Mouse (Mus musculus) kidney, postnatal 25 days (tissue): ENCODE results near the gene Wdr31.

ENCODE experiments used
- DNase-seq, 2 experiments: peaks; one replicate each; pipeline ENCODE4 v3.0.0; 2021; ENCODE audit warnings: mixed read lengths in 2 of 2

Wdr31 gene

DNA sequence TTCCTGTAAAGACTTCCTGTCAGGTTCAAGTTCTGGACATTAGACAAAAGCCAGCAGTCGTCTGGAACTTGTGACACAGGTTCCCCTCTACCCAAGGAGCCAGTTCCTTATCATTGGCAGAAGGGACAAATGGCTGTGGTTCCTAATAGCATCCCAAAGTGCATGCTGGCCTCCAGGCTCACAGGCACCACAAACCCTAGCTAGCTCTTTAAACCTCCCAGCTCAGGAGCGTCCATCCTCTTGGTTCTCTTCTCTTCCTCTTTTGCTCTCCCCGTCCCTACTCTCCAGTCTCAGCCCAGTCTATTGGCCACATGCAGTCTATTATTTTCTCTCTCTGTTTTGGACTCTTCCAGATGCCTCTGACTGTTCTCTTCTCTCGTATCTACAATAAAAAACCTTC is 30.9 kb downstream of the Wdr31 start:
- DNase-seq = no peak

DNA sequence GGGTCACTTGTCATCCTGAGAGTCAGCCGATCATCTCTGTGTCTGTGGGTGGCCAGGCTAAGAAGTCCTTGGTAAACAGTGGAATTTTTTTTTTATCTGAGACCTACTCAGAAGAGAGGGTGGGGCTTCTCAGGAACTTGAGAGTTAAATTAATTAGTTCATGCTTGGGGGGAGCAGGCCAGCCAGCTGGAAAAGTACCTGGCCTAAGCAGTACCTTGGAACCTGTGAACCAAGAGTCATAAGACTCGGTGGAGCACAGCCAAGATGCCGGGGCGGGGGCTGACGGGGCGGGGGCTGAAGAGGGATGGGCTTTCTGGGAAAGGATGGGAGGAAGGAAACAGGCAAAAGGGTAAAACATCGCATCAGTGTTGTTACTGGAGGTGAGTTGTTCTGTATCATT is 32.8 kb downstream of the Wdr31 start:
- DNase-seq = peak; percentile 85 to 92

DNA sequence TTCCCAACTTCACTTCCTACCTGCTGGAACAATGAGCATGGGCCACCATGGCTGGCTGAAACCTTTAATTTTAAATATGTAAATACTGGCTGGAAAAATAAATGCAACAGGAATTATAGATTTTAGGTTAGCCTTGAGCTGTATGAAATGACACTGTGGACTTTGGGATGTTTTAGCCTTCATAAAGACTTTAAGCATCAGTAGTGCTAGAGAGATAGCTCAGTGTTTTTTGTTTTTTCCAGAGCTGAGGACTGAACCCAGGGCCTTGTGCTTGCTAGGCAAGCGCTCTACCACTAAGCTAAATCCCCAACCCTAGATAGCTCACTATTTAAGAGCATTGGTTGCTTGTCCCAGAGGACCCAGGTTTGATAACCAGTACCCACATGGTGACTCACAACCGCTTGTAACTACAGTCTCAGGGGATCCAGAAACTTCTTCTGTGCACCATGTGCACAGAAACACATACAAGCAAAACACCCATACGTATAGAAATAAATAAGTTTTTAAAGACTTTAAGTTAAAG is 33.4 kb downstream of the Wdr31 start:
- no peak for DNase-seq

DNA sequence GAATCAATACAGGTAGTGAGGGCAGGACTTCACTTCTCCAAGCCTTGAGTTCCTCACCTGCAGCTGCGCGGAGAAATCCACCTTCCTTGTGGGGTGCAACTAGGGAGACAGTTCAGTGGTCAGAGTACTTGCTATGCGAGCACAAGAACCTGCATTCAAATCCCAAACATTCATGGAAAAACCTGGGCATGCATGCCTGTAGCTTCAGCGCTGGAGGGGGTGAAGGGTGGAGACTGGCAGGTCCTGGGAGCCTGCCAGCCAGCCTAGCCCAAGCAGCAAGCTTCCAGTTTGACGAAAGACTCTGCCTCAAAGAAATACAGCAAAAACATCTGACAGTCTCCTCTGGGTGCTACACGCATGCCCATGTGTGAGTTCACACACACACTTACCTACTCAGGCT is 35.6 kb downstream of the Wdr31 start, which contains the start of gene Rnf183:
Rnf183 (minus strand) TSS at position 172 of the 400 bp plus-strand sequence.
- DNase-seq = peak; percentile 70 to 84

DNA sequence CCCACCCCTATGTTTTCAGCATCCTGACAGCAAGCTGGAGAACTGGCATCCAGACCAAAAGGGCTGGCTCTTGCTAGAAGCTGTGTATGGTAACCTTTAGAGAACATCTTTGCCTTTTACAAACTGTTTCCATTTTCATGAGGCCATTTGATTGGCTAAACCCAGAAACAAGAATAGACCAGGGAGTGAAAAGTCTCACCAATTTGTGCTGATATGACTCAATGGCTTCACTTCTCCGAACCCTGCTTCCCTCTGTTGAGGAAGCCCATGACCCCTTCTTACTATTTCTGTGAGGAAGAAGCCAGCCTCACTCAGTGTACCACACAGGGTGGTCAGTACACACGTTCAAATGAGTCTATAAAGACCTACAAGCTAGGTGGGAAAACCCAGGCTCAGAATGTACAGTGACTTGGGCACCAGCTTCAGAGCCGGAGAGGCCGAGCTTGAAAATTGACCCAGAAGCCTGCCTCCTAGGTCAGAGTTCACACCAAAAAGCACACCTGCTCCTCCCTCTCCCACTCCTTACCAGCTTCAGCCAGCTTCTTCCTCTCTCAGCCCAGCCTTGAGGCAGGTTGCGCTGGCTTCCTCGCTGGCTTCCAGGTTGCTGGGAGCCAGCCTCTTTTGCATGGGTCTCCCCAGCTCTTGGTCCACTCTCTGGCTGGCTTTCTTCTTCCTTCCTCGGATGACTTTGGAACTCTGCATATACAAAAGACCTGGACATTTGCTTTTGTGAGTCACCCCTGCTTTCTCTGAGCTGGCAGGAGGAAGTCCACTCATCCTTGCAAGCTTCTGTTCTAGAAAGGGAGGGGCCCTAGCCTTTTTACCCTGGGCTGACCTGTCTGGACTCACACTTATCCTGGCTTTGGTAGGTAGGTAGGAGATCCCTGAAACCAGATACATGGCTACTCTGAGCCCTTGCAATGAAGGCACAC is 36.5 kb downstream of the Wdr31 start:
- peak; percentile 60 to 74 for DNase-seq

DNA sequence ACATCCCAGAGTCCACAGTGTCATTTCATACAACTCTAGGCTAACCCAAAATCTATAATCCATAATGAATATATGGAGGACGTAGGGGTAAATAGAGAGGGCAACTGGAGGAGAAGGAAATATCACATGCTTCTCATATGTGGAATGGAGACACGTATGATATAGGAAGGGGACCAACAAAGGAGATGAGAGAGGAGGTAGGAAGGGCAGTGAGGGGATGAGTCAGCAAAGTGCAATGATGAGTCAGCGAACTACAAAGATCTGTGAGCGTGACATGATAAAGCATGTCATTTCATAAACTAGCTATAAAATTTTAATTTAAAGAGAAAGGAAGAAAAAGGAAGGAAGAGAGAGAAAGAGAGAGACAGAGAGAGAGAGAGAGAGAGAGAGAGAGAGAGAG is 39.2 kb downstream of the Wdr31 start:
- no peak for DNase-seq

DNA sequence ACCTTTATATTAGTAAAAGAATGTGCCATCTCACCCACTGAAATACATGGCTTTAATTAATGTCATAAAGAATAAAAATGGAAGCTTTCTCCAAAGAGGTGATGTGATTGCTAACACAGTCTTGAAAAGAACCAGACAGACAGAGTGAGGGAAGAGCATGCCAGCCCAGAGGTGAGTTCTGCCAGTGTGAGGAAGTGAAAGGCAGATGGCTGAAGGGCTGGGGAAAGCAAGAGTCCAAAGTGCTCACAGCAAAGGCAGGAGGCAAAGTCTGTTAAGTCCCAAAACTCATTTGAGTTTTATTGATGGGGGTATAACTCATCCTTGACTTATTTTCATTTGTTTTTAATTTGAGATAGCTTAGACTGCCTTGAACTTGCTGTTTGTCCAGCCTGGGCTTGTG is 40.0 kb downstream of the Wdr31 start:
- peak in 1 of 2 experiments; percentile 45 for DNase-seq

DNA sequence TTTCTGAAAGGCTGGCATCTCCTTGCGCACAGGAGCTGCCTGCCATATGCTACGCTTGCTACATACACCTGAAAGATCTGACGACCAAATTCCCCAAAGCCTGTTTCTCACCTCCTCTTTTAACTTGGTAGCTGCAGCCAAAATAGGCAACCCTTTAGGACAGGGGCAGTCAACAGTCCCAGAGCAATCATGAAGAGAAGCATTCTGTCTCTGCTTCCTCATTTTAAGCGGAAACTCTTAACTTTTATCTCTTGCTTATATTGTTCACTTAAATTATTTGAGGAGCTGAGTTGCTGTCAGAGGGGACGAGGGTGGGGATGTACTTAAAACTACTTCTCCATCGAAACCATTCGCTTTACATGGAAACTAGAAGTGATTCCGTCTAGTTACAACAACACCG is 41.1 kb downstream of the Wdr31 start:
- no peak for DNase-seq

DNA sequence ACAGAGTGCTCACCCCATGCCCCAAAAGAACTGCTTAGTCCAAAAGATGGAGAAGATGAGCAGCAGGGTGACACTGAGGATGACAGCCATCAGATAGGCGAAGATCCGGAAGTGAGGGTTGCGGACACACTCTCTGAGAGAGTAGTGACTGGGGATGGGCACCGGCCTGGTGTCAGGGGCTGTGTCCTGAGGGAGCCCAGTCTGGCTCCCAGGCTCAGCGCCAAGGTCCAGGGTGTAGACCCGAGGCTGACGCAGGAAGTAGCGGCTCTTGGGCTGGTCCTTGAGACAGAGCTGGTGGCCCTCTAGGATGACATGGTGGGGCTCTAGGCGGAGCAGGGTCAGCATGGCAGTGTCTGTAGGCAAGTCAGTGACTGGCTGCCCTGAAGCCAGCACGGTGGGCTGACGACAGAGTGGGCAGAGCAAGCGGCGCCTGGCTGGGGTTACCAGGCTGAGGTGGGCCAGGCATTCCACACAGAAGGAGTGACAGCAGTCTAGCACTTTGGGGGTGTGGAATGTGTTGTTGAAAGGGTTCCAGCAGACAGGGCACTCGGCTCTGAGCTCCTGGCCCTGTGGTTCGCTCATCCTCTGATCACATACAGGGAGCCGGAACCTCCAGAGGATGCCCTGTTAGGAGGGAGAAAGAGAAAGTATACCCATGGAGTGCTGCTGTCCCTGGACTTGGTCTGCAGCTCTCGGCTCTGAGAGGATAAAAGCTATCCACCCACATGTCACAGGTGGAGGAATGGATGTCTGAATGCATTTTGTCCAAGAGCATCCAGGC is 42.5 kb downstream of the Wdr31 start:
- DNase-seq = no peak

DNA sequence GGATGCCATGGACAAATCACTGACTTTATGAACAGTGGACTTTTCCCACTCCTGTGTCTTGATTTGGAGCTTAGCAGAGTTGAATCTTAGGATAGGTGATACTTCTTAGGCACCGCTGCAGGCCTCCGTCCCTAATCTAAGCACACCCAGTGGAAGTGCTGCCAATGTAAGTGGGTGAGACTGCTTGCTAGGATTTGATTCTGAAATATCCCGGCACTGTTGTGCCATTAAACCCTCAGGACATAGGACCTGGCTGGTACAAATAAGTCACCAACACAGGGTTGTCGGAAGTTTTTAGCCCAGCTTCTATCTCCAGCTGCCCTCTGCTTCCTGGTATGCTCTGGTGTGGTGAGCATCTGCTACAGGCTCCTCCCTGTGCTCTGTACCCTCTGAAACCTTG is 44.8 kb downstream of the Wdr31 start:
- no peak for DNase-seq

DNA sequence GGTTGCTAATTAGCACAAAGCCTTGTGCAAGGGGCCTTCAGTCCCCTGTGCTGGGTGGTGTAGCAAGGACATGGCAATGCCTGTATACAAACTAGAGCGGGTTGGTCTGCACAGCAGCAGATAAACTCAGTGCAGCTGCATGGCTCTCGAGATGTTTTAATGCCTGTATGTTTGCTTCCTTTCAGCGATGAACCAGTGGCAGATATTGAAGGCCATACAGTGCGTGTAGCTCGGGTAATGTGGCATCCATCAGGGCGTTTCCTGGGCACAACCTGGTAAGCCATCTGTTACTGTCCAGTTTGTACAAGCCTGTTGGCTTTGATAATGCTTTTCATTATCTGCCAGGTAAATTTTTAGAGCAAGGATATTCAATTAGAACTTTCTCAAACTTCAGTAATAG is 51.6 kb downstream of the Wdr31 start:
- no peak for DNase-seq

DNA sequence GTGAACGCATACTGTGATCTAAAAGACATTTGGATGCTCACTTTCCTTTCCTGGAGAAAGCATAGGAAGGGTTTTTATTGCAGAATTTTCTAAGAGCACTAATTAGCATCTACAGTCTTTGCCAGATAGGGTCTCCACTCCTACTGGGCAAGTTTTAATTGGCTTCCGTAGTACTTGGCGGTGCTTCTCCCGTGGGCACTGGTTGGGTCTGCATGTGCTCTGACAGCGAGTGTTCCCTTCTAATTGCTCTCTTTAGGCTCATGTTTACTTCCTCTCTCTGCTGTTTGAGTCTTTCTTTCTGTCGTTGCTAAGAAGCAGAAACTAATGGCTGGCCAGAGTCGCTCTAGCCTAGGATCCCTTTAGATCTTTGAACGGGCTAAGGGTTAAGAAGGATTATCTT is 52.2 kb downstream of the Wdr31 start:
- DNase-seq = no peak

DNA sequence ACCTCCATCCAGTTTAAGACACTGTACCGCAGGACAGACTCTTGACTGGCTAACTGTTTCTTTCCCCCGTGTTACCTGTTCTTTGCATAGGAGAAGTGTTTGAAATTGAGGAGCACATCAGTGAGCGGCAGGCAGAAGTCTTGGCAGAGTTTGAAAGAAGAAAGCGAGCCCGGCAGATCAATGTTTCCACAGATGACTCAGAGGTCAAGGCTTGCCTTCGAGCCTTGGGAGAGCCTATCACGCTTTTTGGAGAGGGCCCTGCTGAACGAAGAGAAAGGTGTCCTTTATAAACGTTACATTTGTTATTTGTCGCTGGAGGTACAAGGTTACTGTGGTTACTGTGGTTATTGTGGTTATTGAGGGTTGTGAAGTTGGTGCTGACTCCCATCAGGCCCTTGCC is 59.1 kb downstream of the Wdr31 start:
- no peak for DNase-seq

DNA sequence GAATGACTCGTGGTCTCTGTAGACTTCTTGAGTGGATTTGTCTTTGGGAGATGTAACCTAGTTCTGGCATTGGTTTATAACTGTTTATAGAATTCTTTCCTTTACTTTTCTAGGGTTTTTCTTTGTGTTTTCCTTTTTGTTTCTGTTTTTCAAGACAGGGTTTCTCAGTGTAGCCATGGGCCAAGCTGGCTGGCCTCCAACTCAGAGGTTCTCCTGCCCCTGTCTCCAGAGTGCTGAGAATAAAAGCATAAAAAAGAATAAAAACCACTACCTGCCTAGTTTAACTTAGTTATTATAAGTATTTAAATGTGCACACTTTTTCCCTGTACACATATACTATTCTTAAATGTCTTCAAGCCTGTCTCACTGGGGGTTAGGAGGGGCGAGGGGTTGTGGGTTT is 60.4 kb downstream of the Wdr31 start:
- DNase-seq = no peak

DNA sequence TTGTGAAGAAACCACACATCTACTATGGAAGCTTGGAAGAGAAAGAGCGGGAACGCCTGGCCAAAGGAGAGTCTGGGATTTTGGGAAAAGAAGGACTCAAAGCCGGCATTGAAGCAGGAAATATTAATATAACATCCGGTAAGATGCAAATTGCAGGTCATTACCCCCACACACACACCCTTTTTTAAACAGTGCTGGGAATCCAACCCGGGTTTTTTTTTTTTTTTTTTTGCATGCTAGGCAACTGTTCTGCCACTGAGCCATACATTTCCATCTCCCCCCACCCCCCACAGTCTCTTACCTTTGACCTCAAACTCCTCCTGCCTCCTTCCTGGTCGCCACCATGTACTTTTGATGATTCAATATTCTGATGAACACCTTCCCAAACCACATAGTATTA is 61.1 kb downstream of the Wdr31 start:
- no peak for DNase-seq

DNA sequence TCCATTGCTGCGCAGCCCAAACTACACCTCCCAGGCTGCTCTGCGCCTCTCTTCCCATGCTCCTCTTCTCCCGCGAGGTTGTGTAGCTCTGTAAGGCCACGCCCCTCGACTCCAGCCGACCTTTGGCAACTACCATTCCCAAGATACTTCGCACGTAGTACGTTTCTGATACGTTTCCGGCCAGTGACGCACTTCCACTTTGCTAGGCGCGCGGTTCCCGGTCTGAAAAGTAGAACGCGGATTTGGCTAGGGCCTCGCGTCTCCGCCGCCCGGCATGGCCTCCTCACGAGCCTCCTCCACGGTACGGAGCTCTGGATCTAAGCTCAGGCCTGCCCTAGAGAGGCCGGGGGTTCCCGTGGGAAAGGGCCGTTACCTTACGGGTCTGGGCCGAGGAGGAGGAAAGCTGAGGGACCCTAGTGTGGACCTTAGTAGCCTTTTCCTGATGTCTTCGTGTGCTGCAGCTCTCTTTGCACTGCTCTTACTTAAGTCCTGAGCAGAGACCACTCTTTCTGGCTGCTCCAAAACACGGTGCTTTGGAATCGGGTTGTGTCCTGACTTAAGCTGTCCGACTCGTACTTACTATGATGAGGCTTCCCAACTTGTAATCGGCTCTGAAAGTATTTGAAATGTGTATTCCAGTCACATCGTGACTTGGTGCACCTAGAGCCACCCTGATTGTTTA is 62.0 kb downstream of the Wdr31 start, which contains the start of the genes Cdc26 and Prpf4:
Cdc26 (minus strand) TSS at position 42 of the 682 bp plus-strand sequence.
Prpf4 (plus strand) TSS at position 197 of the 682 bp plus-strand sequence.
- DNase-seq = peak; percentile 99 to 100

DNA sequence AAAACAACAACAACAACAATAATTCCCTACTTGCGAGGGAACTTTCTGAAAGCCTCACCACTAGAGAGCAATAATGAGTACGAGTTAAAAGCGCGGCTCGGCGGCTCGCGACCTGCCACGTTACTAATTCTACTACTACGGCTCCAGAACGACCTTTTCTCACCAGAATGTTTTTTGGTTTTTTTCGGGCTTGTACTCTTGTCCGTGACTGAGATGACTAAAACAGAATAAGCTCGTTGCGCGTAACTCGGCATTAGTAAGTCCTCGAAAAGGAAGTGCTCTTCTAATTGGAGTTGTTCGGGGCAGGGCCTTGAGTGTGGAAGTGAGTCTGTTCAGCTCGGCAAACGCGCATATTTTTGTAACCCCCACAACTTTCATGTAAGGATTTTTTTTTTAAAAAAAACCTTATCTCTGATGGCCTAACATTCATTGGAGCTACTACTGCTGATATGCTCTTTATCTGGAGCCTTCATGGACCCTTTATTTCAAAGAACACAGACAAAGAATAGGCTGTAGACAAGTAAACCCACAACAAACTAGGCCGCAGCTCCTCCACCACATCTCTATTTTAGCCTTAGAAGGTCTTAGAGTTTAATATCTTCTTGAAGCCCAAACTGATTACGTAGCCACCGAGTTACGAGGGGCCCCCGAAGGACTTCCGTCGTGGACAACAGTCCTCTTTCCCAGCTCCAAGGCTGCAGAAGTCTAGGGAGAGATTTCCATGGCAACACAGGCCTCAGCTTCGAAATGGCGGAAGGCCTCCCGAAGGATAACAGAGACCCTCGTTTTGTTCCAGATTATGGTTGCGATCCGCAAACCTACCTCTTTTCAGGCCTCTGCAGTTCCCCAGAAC is 62.7 kb downstream of the Wdr31 start:
- peak; percentile 69 to 72 for DNase-seq

DNA sequence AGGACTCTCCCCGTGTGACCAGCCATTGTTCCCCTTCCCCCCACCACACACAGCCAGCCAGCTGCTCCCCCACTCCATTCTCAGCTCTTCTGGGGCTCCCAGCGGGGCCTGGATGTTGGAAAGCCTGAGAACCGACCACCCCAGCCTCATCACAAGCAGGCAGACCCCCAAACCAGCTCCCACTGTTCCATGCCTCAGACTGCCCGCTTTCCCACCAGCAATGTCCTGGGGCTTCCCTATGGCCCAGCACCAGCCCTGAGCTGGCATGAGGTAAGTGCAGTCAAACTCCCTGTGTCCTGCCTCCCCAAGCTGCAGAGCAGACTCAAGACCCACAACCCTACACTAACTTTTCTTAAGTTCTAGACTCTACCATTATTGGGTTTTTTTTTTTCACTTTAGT is 64.6 kb downstream of the Wdr31 start:
- no peak for DNase-seq

DNA sequence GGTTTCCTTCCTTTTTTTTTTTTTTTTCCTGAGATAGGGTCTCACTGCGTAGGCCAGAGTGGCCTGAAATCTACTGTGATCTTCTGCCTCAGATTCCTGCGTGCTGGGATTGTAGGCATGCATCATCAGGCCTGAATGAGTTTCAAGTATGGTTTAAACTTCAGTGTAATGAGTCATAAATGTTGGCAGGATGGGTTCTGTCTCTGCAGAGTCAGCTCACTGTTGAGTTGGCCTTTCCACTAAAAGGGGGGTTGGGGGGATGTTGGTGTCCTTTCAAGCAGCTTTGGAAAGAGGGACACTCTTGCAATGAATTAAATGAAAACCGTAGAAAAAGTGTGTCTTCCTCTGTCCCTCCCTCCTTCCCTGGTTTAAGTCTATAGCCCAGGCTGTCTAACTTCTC is 71.7 kb downstream of the Wdr31 start:
- DNase-seq = no peak
